Mouse (Mus musculus) kidney, embryonic 16.5 days (tissue): ENCODE measurements at regions not wholly inside any gene's neighbourhood (a gene's known extent, or its start where the extent isn't known, plus 50 kb on each side); places are given as distances from the start of the nearest gene placed in this dataset.

Experiments
- ATAC-seq: fragments of 200-750 bp; cut with Nextera tagmentation; 2 replicates; pipeline ENCODE4 v1.8.0; 2017; ENCODE audit warnings: moderate TSS enrichment; ENCODE audit not compliant: low FRiP score, low TSS enrichment
- H3K27ac ChIP-seq: fragments of 300-500 bp; sonication (generic); 2 replicates; pipeline ENCODE4 v1.5.1; 2014; ENCODE audit warnings: low read length
- H3K27me3 ChIP-seq: fragments of 300-500 bp; sonication (generic); 2 replicates; pipeline ENCODE4 v1.6.1; 2014; ENCODE audit warnings: low read length, control low read depth, mixed read lengths; ENCODE audit not compliant: insufficient read depth
- H3K36me3 ChIP-seq: fragments of 300-500 bp; sonication (generic); 2 replicates; pipeline ENCODE4 v1.6.1; 2014; ENCODE audit warnings: low read length, control low read depth, mixed read lengths; ENCODE audit not compliant: insufficient read depth
- H3K4me1 ChIP-seq: fragments of 300-500 bp; sonication (generic); 2 replicates; pipeline ENCODE4 v1.6.1; 2014; ENCODE audit warnings: low read length, control low read depth, mixed read lengths; ENCODE audit not compliant: insufficient read depth
- H3K4me2 ChIP-seq: fragments of 300-500 bp; sonication (generic); replicated peaks from 2 replicates; pipeline ENCODE4 v1.6.1; 2014; ENCODE audit warnings: low read depth, low read length
- H3K4me3 ChIP-seq: fragments of 300-500 bp; sonication (generic); 2 replicates; pipeline ENCODE4 v1.5.1; 2014; ENCODE audit warnings: mild to moderate bottlenecking, low read length
- H3K9ac ChIP-seq: fragments of 300-500 bp; sonication (generic); replicated peaks from 2 replicates; pipeline ENCODE4 v1.6.1; 2014; ENCODE audit warnings: low read length
- H3K9me3 ChIP-seq: fragments of 300-500 bp; sonication (generic); 2 replicates; pipeline ENCODE4 v1.6.1; 2016; ENCODE audit warnings: low read length, control low read depth
- WGBS: fragments of 180-500 bp; shearing (Covaris S2); extraction: QIAGEN DNeasy Blood & Tissue Kit; methylation state at CpG from one replicate; pipeline ENCODE4 v1.1.7; 2014; 5-methylcytosine and 5-hydroxymethylcytosine counted together

DNA sequence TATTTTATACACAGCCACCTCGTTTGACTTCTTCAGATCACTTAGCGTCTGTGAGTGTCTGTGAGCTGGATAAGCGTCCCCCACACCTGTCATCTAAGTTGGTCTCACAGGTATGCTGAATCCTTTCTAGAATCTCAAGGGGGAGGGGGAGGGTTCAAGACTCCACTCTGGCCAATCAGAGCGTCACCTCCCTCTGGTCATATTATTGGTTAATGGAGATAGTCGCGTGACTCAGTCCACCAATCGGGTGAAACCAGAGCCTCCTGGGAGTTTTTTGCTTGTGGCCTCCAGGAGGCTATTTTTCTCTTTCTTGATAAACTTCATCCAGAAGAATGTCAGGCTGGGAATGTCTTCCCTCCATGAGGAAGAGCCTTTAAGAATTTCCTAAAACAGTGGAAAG lies 66.8 kb upstream of the Gsc start:
- Histone ChIP-seq H3K9me3 (no peaks in the 10 kb centered on the region), H3K27ac (no peak overlapping the region), H3K36me3 (no peaks in the 10 kb centered on the region), H3K4me1 (no peaks in the 10 kb centered on the region), H3K9ac (no peak overlapping the region), H3K4me3 (no peak overlapping the region), H3K27me3 (no peaks in the 10 kb centered on the region), H3K4me2 (no peak overlapping the region)
- no peak for ATAC-seq
- 94% methylated on average over 7 of the region's 7 CpGs for WGBS

DNA sequence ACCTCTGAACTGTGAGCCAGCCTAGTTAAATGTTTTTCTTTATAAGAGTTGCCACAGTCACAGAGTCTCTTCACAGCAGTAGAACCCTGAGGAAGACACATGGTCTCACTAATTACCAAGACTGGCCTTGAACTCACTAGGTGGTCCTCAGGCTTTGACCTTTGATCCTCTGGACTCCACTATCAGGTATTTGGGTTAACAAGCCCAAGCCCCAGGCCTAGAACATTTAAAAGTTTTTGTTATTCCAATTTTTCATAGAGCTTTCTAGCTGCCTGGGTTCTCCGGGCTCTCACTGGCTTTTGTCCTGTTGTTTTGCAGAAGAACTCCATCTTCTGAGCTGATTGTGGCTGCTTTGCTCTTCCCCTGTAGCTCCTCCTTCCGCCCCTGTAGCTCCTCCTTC lies 65.3 kb upstream of the Gsc start:
- no peak for ATAC-seq
- WGBS = 90% methylated on average over 2 of the region's 2 CpGs
- Histone ChIP-seq H3K27me3 (no peaks in the 10 kb centered on the region), H3K9ac (no peak overlapping the region), H3K27ac (no peak overlapping the region), H3K4me2 (no peak overlapping the region), H3K4me3 (no peak overlapping the region), H3K9me3 (no peaks in the 10 kb centered on the region), H3K36me3 (no peaks in the 10 kb centered on the region), H3K4me1 (no peaks in the 10 kb centered on the region)

DNA sequence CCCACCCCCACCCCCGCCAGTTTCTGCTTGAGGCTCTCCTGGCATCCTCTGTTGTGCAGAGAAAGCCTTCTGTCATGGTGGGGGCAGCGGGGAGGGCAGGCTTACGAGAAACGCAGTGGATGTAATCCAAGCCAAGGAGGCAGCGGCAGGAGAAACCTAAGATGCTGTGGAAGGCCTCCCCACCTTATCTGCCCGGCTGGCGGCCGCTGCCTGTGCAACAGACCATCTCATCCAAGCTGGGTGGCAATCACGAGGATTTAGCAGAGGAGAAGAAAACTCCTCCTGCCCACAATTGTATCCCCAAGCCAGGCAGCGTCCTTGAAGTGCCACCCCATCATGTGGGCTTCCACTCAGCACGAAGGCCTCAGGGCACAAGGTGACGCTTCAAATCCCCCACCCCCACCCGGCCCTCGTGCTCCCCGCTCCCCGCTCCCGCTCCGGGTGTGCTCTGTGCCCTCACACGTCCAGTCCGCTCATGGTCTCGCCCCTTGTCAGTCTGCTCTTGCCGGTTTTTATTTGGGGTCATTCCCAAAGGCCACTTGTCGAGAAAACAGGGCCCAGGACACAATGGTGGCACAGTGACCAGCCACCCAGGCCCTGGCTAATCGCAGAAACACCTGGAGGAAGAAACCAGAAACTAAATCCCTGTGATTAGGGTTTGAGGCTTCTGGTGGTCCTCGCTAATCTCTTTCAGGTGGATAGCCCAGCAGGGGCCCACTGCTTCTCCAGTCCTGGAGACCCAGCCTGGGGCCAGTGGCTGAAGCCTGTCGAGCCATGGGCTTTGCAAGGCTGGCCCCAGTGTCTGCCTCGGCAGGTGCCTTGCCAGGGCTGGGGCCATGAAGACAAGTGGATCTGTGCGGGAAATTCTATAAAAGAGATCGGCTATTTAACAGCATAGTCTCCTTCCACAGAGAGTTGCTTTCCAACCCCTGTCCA lies 58.6 kb upstream of the Gsc start:
- 16% methylated on average over 29 of the region's 29 CpGs for WGBS
- H3K9ac ChIP-seq = no peak overlapping the region
- no peaks in the 10 kb centered on the region for H3K27me3 ChIP-seq
- H3K4me3 ChIP-seq = no peak overlapping the region
- H3K9me3 ChIP-seq = no peaks in the 10 kb centered on the region
- H3K4me2 ChIP-seq = peak overlapping the region; percentile 27; the same call in 1 of the 2 replicates
- ATAC-seq = peak; percentile 81
- H3K36me3 ChIP-seq = no peaks in the 10 kb centered on the region
- peaks cover 7% of the 10 kb centered on the region for H3K4me1 ChIP-seq
- no peak overlapping the region for H3K27ac ChIP-seq

- H3K4me1 ChIP-seq = peaks cover 7% of the 10 kb centered on the region
- ATAC-seq = no peak
- no peak overlapping the region for H3K4me2 ChIP-seq
- no peaks in the 10 kb centered on the region for H3K36me3 ChIP-seq
- WGBS = 63% methylated on average over 4 of the region's 4 CpGs
- H3K9ac ChIP-seq = no peak overlapping the region
- no peaks in the 10 kb centered on the region for H3K27me3 ChIP-seq
- no peak overlapping the region for H3K4me3 ChIP-seq
- peaks cover 3% of the 10 kb centered on the region; the same call in 1 of the 2 replicates for H3K9me3 ChIP-seq
- no peak overlapping the region for H3K27ac ChIP-seq
Observed at GRCm38 (mm10) chr12:104530586-104530985, 57.5 kb upstream of the Gsc start.
